Mouse (Mus musculus) limb, embryonic 10.5 days (tissue): Measurements from ENCODE around the gene Epb41l5. TPM values are rescaled to one million over a fixed set of nuclear protein-coding genes. Genes with fewer than 3 reads are reported as not detected.

ENCODE experiments used
- DNase-seq: peaks from one replicate; pipeline ENCODE4 v3.0.0-alpha.2; 2017; ENCODE audit warnings: low spot score
- H3K27ac ChIP-seq: fragments of 300-500 bp; sonication (generic); 2 replicates; pipeline ENCODE4 v1.5.1; 2016; ENCODE audit warnings: mild to moderate bottlenecking
- H3K27me3 ChIP-seq: fragments of 300-500 bp; sonication (generic); 2 replicates; pipeline ENCODE4 v1.6.1; 2016; ENCODE audit warnings: low read depth, mild to moderate bottlenecking; ENCODE audit not compliant: poor library complexity, severe bottlenecking
- H3K36me3 ChIP-seq: fragments of 300-500 bp; sonication (generic); 2 replicates; pipeline ENCODE4 v1.6.1; 2016; ENCODE audit warnings: mild to moderate bottlenecking, moderate library complexity
- H3K4me1 ChIP-seq: fragments of 300-500 bp; sonication (generic); 2 replicates; pipeline ENCODE4 v1.6.1; 2016
- H3K4me3 ChIP-seq: fragments of 300-500 bp; sonication (generic); 2 replicates; pipeline ENCODE4 v1.5.1; 2016; ENCODE audit warnings: mild to moderate bottlenecking, moderate library complexity
- H3K9me3 ChIP-seq: fragments of 300-500 bp; sonication (generic); replicated peaks from 2 replicates; pipeline ENCODE4 v1.6.1; 2016; ENCODE audit warnings: mild to moderate bottlenecking
- WGBS: fragments of 180-500 bp; shearing (Covaris S2); methylation state at CpG from one replicate; pipeline ENCODE4 v1.1.7; 2016; 5-methylcytosine and 5-hydroxymethylcytosine counted together
- polyA plus RNA-seq: library from polyadenylated mRNA; unstranded; fragments of >200 nt; fragmentation: Nextera tagmentation; extraction: Ambion mirVana; gene quantifications from 2 replicates; pipeline ENCODE4 v1.2.1, GENCODE M21; 2016

The Epb41l5 gene
- polyA plus RNA-seq, 1 experiment from 2014 or later = 25.0 TPM

- H3K27me3 ChIP-seq = no peaks in the 10 kb centered on the region
- H3K4me3 ChIP-seq = no peak overlapping the region
- peaks cover 3% of the 10 kb centered on the region; the same call in 1 of the 2 replicates for H3K4me1 ChIP-seq
- H3K9me3 ChIP-seq = no peaks in the 10 kb centered on the region
- H3K27ac ChIP-seq = no peak overlapping the region
- H3K36me3 ChIP-seq = peaks cover 10% of the 10 kb centered on the region; the same call in 1 of the 2 replicates
- 93% methylated on average over 2 of the region's 2 CpGs for WGBS
- DNase-seq = no peak
Observed at GRCm38 (mm10) chr1:119640006-119640405, 8.8 kb downstream of the Epb41l5 start.

GRCm38 (mm10) chr1:119637188-119638023 is 11.4 kb downstream of the Epb41l5 start:
- no peaks in the 10 kb centered on the region for H3K4me1 ChIP-seq
- no peaks in the 10 kb centered on the region for H3K9me3 ChIP-seq
- H3K27ac ChIP-seq = no peak overlapping the region
- whole genome bisulfite sequencing = 87% methylated on average over 6 of the region's 6 CpGs
- peaks cover 16% of the 10 kb centered on the region; the same call in 1 of the 2 replicates for H3K36me3 ChIP-seq
- no peaks in the 10 kb centered on the region for H3K27me3 ChIP-seq
- H3K4me3 ChIP-seq = no peak overlapping the region
- no peak for DNase-seq

DNA sequence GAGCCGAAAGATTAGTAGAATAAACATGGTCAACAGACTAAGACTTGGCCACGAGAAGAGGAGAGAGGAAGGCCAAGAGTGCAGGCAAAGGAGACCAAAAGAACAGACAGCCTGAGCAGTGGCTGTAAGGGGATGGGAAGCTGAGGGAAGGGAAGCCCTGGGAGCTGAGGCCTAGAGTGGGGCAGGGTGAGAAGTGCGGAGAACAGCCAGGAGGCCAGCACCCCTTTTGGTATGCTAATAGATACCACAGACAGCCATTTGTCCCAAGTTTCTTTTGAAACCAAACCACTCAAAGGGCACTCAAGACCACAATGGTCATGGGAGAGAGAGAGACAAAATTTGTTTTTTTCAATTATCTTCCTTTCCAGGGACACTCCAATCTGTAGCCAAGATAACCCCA is 14.1 kb downstream of the Epb41l5 start:
- Histone ChIP-seq H3K4me3 (no peak overlapping the region), H3K36me3 (peaks cover 15% of the 10 kb centered on the region), H3K27ac (no peak overlapping the region), H3K4me1 (no peaks in the 10 kb centered on the region), H3K27me3 (no peaks in the 10 kb centered on the region), H3K9me3 (no peaks in the 10 kb centered on the region)
- no peak for DNase-seq
- 44% methylated on average over 3 of the region's 3 CpGs for WGBS

DNA sequence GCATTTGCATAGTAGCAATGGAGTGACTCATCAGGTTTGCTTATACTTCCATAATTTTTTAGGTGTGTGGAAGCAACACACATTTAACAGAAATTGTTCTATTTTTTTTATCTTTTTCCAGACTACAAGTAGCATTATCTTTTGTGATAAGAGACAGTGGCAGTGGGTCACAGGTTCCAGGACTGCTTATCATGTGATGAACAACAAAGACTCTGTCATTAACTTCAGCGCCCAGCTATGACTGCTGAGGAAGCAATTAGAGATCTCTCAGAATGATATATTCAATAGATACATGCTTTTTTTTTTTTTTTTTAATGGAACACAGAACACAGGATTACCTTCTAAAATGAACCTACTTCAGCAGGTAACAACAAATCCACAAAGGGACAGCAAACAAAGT is 18.4 kb downstream of the Epb41l5 start:
- no peak overlapping the region for H3K4me3 ChIP-seq
- DNase-seq = no peak
- no peaks in the 10 kb centered on the region for H3K27me3 ChIP-seq
- no peak overlapping the region for H3K27ac ChIP-seq
- whole genome bisulfite sequencing = 78% methylated on average over 1 of the region's 1 CpGs
- H3K36me3 ChIP-seq = peaks cover 15% of the 10 kb centered on the region
- no peaks in the 10 kb centered on the region for H3K4me1 ChIP-seq
- H3K9me3 ChIP-seq = no peaks in the 10 kb centered on the region

GRCm38 (mm10) chr1:119626837-119627236 is 22.0 kb downstream of the Epb41l5 start:
- no peak overlapping the region for H3K27ac ChIP-seq
- no peak for DNase-seq
- no peaks in the 10 kb centered on the region for H3K27me3 ChIP-seq
- WGBS = 83% methylated on average over 4 of the region's 4 CpGs
- no peaks in the 10 kb centered on the region for H3K9me3 ChIP-seq
- H3K36me3 ChIP-seq = 0 out of 2 replicates have a peak, but pooled peaks cover 5% of the 10 kb centered on the region
- no peak overlapping the region for H3K4me3 ChIP-seq
- no peaks in the 10 kb centered on the region for H3K4me1 ChIP-seq

DNA sequence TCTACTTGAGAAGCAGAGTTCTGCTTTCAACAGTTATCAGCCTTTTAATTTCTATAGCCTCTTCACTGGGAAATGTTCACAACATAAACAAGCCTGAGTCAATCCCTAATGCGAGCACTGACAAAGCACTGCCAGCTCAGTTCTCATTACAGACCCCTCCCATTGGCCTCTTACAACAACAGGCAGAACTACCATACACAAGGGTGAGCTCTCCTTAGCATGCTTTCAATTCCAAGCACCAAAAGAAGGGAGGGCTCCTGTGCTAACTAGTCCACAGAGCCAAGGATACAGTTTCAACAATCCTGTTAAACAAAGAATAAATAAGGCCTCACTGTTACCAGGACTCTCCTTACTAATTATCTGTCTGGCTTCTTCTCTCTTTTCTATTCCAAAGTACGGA is 24.4 kb downstream of the Epb41l5 start:
- H3K36me3 ChIP-seq = peaks cover 12% of the 10 kb centered on the region; the same call in 1 of the 2 replicates
- no peaks in the 10 kb centered on the region for H3K9me3 ChIP-seq
- H3K27me3 ChIP-seq = no peaks in the 10 kb centered on the region
- H3K4me3 ChIP-seq = no peak overlapping the region
- H3K27ac ChIP-seq = no peak overlapping the region
- WGBS = 60% methylated on average over 2 of the region's 2 CpGs
- DNase-seq = no peak
- H3K4me1 ChIP-seq = no peaks in the 10 kb centered on the region

- no peaks in the 10 kb centered on the region for H3K4me1 ChIP-seq
- no peak for DNase-seq
- H3K4me3 ChIP-seq = no peak overlapping the region
- no peak overlapping the region for H3K27ac ChIP-seq
- H3K27me3 ChIP-seq = no peaks in the 10 kb centered on the region
- 85% methylated on average over 3 of the region's 3 CpGs for WGBS
- H3K9me3 ChIP-seq = no peaks in the 10 kb centered on the region
- H3K36me3 ChIP-seq = peaks cover 13% of the 10 kb centered on the region
Observed at GRCm38 (mm10) chr1:119605396-119605795, 43.4 kb downstream of the Epb41l5 start.

DNA sequence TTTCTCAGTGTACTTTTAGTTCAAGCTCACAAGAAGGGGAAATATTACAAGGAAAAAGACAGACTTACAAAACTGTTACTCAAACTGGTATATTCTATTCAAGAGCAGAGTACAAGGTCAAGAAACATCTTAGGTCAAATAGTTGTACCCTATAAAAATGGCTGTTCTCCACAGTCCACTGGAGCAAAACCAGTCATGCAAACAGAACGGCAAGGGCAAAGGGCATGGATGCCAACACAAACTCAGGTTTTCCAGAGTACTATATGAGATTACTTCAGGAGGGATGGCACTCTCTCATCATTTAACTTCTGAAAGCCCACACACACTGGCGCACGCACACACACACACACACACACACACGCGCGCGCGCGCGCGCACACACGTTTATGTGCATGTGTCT is 46.4 kb downstream of the Epb41l5 start:
- Histone ChIP-seq H3K27me3 (no peaks in the 10 kb centered on the region), H3K4me1 (no peaks in the 10 kb centered on the region), H3K4me3 (no peak overlapping the region), H3K36me3 (peaks cover 14% of the 10 kb centered on the region; the same call in 1 of the 2 replicates), H3K27ac (no peak overlapping the region), H3K9me3 (no peaks in the 10 kb centered on the region)
- no peak for DNase-seq
- 99% methylated on average over 12 of the region's 12 CpGs for WGBS

- Histone ChIP-seq H3K27me3 (no peaks in the 10 kb centered on the region), H3K4me3 (no peak overlapping the region), H3K4me1 (no peaks in the 10 kb centered on the region), H3K27ac (no peak overlapping the region), H3K9me3 (no peaks in the 10 kb centered on the region), H3K36me3 (peaks cover 13% of the 10 kb centered on the region)
- WGBS = 96% methylated on average over 6 of the region's 6 CpGs
- no peak for DNase-seq
Observed at GRCm38 (mm10) chr1:119598855-119599254, 49.9 kb downstream of the Epb41l5 start.

- H3K9me3 ChIP-seq = no peaks in the 10 kb centered on the region
- H3K27me3 ChIP-seq = no peaks in the 10 kb centered on the region
- no peak overlapping the region for H3K27ac ChIP-seq
- WGBS = 90% methylated on average over 3 of the region's 3 CpGs
- H3K4me1 ChIP-seq = no peaks in the 10 kb centered on the region
- DNase-seq = no peak
- H3K4me3 ChIP-seq = no peak overlapping the region
- peaks cover 13% of the 10 kb centered on the region for H3K36me3 ChIP-seq
Observed at GRCm38 (mm10) chr1:119596954-119597480, 51.8 kb downstream of the Epb41l5 start.

GRCm38 (mm10) chr1:119590041-119590440 is 58.8 kb downstream of the Epb41l5 start:
- Histone ChIP-seq H3K9me3 (no peaks in the 10 kb centered on the region), H3K27me3 (no peaks in the 10 kb centered on the region), H3K36me3 (0 out of 2 replicates have a peak, but pooled peaks cover 6% of the 10 kb centered on the region), H3K4me1 (no peaks in the 10 kb centered on the region), H3K4me3 (no peak overlapping the region), H3K27ac (no peak overlapping the region)
- 99% methylated on average over 2 of the region's 2 CpGs for WGBS
- DNase-seq = no peak

GRCm38 (mm10) chr1:119584974-119585373 is 63.8 kb downstream of the Epb41l5 start:
- no peak for DNase-seq
- H3K27ac ChIP-seq = no peak overlapping the region
- H3K27me3 ChIP-seq = no peaks in the 10 kb centered on the region
- no peaks in the 10 kb centered on the region for H3K4me1 ChIP-seq
- peaks cover 20% of the 10 kb centered on the region for H3K36me3 ChIP-seq
- H3K9me3 ChIP-seq = no peaks in the 10 kb centered on the region
- 93% methylated on average over 2 of the region's 2 CpGs for WGBS
- no peak overlapping the region for H3K4me3 ChIP-seq

DNA sequence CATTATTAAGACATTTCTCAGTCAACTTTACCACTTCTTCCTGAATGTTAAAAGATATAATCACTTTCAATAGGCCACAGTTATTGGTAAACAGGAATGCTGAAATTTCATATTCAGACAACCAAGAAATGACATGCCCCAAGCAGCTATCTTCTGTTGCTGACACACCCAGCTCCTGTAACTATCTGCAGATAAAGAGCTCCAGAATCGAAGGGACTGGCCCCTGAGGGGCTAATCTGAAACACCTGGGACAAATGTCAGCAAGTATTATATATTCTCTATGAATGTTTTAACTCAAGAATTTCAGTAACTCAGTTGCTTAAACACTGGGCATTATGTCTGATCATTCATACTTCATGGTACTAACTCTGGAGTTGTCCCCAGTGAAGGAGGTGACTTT is 78.7 kb downstream of the Epb41l5 start:
- peaks cover 32% of the 10 kb centered on the region for H3K36me3 ChIP-seq
- H3K9me3 ChIP-seq = no peaks in the 10 kb centered on the region
- H3K4me3 ChIP-seq = no peak overlapping the region
- WGBS = 35% methylated on average over 1 of the region's 1 CpGs
- H3K4me1 ChIP-seq = no peaks in the 10 kb centered on the region
- H3K27ac ChIP-seq = no peak overlapping the region
- H3K27me3 ChIP-seq = no peaks in the 10 kb centered on the region
- DNase-seq = no peak
